Mouse (Mus musculus) myocyte (in vitro differentiated cells): Measurements from ENCODE around the gene Bach2. TPM values are rescaled to one million over a fixed set of nuclear protein-coding genes. Genes with fewer than 3 reads are reported as not detected.

Experiments
- H3K27me3 ChIP-seq: one replicate; pipeline ENCODE4 v1.6.1; 2011; ENCODE audit not compliant: control insufficient read depth, insufficient read depth, insufficient read length
- H3K36me3 ChIP-seq: one replicate; pipeline ENCODE4 v1.6.1; 2011; ENCODE audit not compliant: control insufficient read depth, insufficient read depth
- H3K4me2 ChIP-seq: one replicate; pipeline ENCODE4 v1.6.1; 2011; ENCODE audit warnings: low read depth, control low read depth
- H3K4me3 ChIP-seq: one replicate; pipeline ENCODE4 v1.5.1; 2011; ENCODE audit warnings: mild to moderate bottlenecking, control low read depth, moderate library complexity
- H3K79me2 ChIP-seq: one replicate; pipeline ENCODE4 v1.6.1; 2011; ENCODE audit not compliant: control insufficient read depth, insufficient read depth
- H3ac ChIP-seq: one replicate; pipeline ENCODE4 v1.6.1; 2011; ENCODE audit not compliant: control insufficient read depth, insufficient read length
- CEBPB ChIP-seq: IDR thresholded peaks from 2 replicates; pipeline ENCODE4 v1.6.1; 2011; ENCODE audit warnings: mild to moderate bottlenecking, moderate library complexity; ENCODE audit not compliant: poor library complexity, insufficient read depth, severe bottlenecking
- E2F4 ChIP-seq: IDR thresholded peaks from one replicate; pipeline ENCODE4 v1.6.1; 2011; ENCODE audit warnings: mild to moderate bottlenecking, control low read depth, moderate library complexity; ENCODE audit not compliant: insufficient read depth
- MAX ChIP-seq: IDR thresholded peaks from one replicate; pipeline ENCODE4 v1.6.1; 2011; ENCODE audit warnings: low read depth, mild to moderate bottlenecking, control low read depth
- MYOD1 ChIP-seq, 3 experiments: IDR thresholded peaks; one replicate each; pipeline ENCODE4 v1.6.1; 2011; ENCODE audit warnings: control low read depth in 2 of 3, low read depth in 2 of 3, mild to moderate bottlenecking in 2 of 3, moderate library complexity in 1 of 3; ENCODE audit not compliant: insufficient read length in 2 of 3, control insufficient read depth in 1 of 3
- MYOG ChIP-seq, 3 experiments: IDR thresholded peaks; one replicate each; pipeline ENCODE4 v1.6.1; 2011; ENCODE audit warnings: control low read depth in 2 of 3, low read depth in 2 of 3, mild to moderate bottlenecking in 2 of 3; ENCODE audit not compliant: insufficient read length in 2 of 3, control insufficient read depth in 1 of 3, insufficient read depth in 1 of 3
- POLR2A ChIP-seq: IDR thresholded peaks from one replicate; pipeline ENCODE4 v1.6.1; 2011; ENCODE audit warnings: low read depth, mild to moderate bottlenecking, control low read depth, moderate library complexity; ENCODE audit not compliant: insufficient read length
- POLR2AphosphoS2 ChIP-seq: IDR thresholded peaks from one replicate; pipeline ENCODE4 v1.6.1; 2011; ENCODE audit warnings: low read depth, control low read depth; ENCODE audit not compliant: insufficient read length
- REST ChIP-seq: IDR thresholded peaks from one replicate; pipeline ENCODE4 v1.6.1; 2011; ENCODE audit warnings: mild to moderate bottlenecking, control low read depth, moderate library complexity; ENCODE audit not compliant: insufficient read depth, insufficient read length
- SRF ChIP-seq: IDR thresholded peaks from one replicate; pipeline ENCODE4 v1.6.1; 2011; ENCODE audit warnings: low read depth; ENCODE audit not compliant: control insufficient read depth, insufficient read length
- TCF12 ChIP-seq: IDR thresholded peaks from one replicate; pipeline ENCODE4 v1.6.1; 2011; ENCODE audit warnings: mild to moderate bottlenecking, control low read depth; ENCODE audit not compliant: poor library complexity, insufficient read depth, severe bottlenecking
- TCF3 ChIP-seq: IDR thresholded peaks from one replicate; pipeline ENCODE4 v1.6.1; 2011; ENCODE audit warnings: low read depth, control low read depth; ENCODE audit not compliant: insufficient read length
- USF1 ChIP-seq: IDR thresholded peaks from one replicate; pipeline ENCODE4 v1.6.1; 2011; ENCODE audit warnings: low read depth, mild to moderate bottlenecking, control low read depth, moderate library complexity
- polyA plus RNA-seq: library from polyadenylated mRNA; unstranded; fragments of >200 nt; fragmentation: generic; extraction: Trizol; gene quantifications from one replicate; pipeline ENCODE4 v1.2.1, GENCODE M21; 2012; ENCODE audit warnings: missing spikeins

Bach2 gene
- polyA plus RNA-seq, 1 experiment: 0.29 TPM

GRCm38 (mm10) chr4:32306169-32306792 lies 67.7 kb downstream of the Bach2 start:
- H3K27me3 ChIP-seq: no peaks in the 10 kb centered on the region
- no peak for TF ChIP-seq MAX
- TF ChIP-seq MYOD1 (IDR thresholded peaks at IDR 0.05; ENCODE audit: control insufficient read depth in 1 of 3, insufficient read length in 2 of 3, low read depth in 2 of 3): no peak
- no peak for TF ChIP-seq TCF12
- TF ChIP-seq POLR2AphosphoS2: no peak
- no peak for TF ChIP-seq TCF3
- TF ChIP-seq E2F4: no peak
- TF ChIP-seq USF1: no peak
- TF ChIP-seq MYOG (IDR thresholded peaks at IDR 0.05; ENCODE audit: control insufficient read depth in 1 of 3, insufficient read depth in 1 of 3, insufficient read length in 2 of 3, low read depth in 2 of 3): no peak
- no peak for TF ChIP-seq SRF
- no peak for TF ChIP-seq POLR2A
- no peak for TF ChIP-seq CEBPB
- TF ChIP-seq REST: no peak
- no peaks in the 10 kb centered on the region for H3K36me3 ChIP-seq
- H3ac ChIP-seq: no peak overlapping the region
- no peaks in the 10 kb centered on the region for H3K79me2 ChIP-seq
- H3K4me3 ChIP-seq: no peak overlapping the region
- H3K4me2 ChIP-seq: no peak overlapping the region

GRCm38 (mm10) chr4:32307215-32307614 lies 68.6 kb downstream of the Bach2 start:
- Histone ChIP-seq H3K4me2 (no peak overlapping the region), H3ac (no peak overlapping the region), H3K79me2 (no peaks in the 10 kb centered on the region), H3K4me3 (no peak overlapping the region), H3K27me3 (no peaks in the 10 kb centered on the region), H3K36me3 (no peaks in the 10 kb centered on the region)
- no peak for TF ChIP-seq POLR2A

- TF ChIP-seq POLR2A (no peak), TCF12 (no peak), REST (no peak), SRF (no peak), CEBPB (no peak)
- Histone ChIP-seq H3K79me2 (no peaks in the 10 kb centered on the region), H3K36me3 (no peaks in the 10 kb centered on the region), H3K27me3 (no peaks in the 10 kb centered on the region), H3K4me3 (no peak overlapping the region), H3K4me2 (no peak overlapping the region), H3ac (no peak overlapping the region)
Measured at GRCm38 (mm10) chr4:32312171-32312946, 73.8 kb downstream of the Bach2 start.

- Histone ChIP-seq H3ac (no peak overlapping the region), H3K4me3 (no peak overlapping the region), H3K27me3 (no peaks in the 10 kb centered on the region), H3K36me3 (no peaks in the 10 kb centered on the region), H3K4me2 (no peak overlapping the region), H3K79me2 (no peaks in the 10 kb centered on the region)
- TF ChIP-seq CEBPB (no peak), USF1 (no peak), TCF12 (no peak), POLR2AphosphoS2 (no peak), MYOD1 (IDR thresholded peaks at IDR 0.05; ENCODE audit: control insufficient read depth in 1 of 3, insufficient read length in 2 of 3, low read depth in 2 of 3) (no peak), POLR2A (no peak), MYOG (IDR thresholded peaks at IDR 0.05; ENCODE audit: control insufficient read depth in 1 of 3, insufficient read depth in 1 of 3, insufficient read length in 2 of 3, low read depth in 2 of 3) (no peak), TCF3 (no peak), E2F4 (no peak), MAX (no peak), SRF (no peak)
Measured at GRCm38 (mm10) chr4:32314919-32315318, 76.3 kb downstream of the Bach2 start.

GRCm38 (mm10) chr4:32318608-32319007 lies 80.0 kb downstream of the Bach2 start:
- Histone ChIP-seq H3K27me3 (no peaks in the 10 kb centered on the region), H3K36me3 (no peaks in the 10 kb centered on the region), H3K4me2 (no peak overlapping the region), H3K4me3 (no peak overlapping the region), H3K79me2 (no peaks in the 10 kb centered on the region), H3ac (no peak overlapping the region)
- TF ChIP-seq MYOG (IDR thresholded peaks at IDR 0.05; ENCODE audit: control insufficient read depth in 1 of 3, insufficient read depth in 1 of 3, insufficient read length in 2 of 3, low read depth in 2 of 3): no peak
- no peak for TF ChIP-seq SRF
- no peak for TF ChIP-seq TCF12
- no peak for TF ChIP-seq MAX
- TF ChIP-seq POLR2A: no peak
- TF ChIP-seq E2F4: no peak
- no peak for TF ChIP-seq TCF3
- no peak for TF ChIP-seq USF1
- TF ChIP-seq MYOD1 (IDR thresholded peaks at IDR 0.05; ENCODE audit: control insufficient read depth in 1 of 3, insufficient read length in 2 of 3, low read depth in 2 of 3): no peak
- TF ChIP-seq REST: no peak
- no peak for TF ChIP-seq CEBPB
